Mouse (Mus musculus) limb, embryonic 11.5 days (tissue): ENCODE data around the gene Lhx6. TPM values are rescaled to one million over a fixed set of nuclear protein-coding genes. Genes with fewer than 3 reads are reported as not detected.

ENCODE experiments used
- ATAC-seq: fragments of 200-750 bp; cut with Nextera tagmentation; 2 replicates; pipeline ENCODE4 v1.8.0; 2017; ENCODE audit warnings: low read depth; ENCODE audit not compliant: insufficient number of reproducible peaks, low FRiP score, low TSS enrichment
- DNase-seq: peaks from one replicate; pipeline ENCODE4 v3.0.0-alpha.2; 2015; ENCODE audit warnings: low spot score
- H3K27ac ChIP-seq: fragments of 300-500 bp; sonication (generic); replicated peaks from 2 replicates; pipeline ENCODE4 v1.5.1; 2014; ENCODE audit warnings: low read depth, mild to moderate bottlenecking, low read length
- H3K27me3 ChIP-seq: fragments of 300-500 bp; sonication (generic); 2 replicates; pipeline ENCODE4 v1.6.1; 2014; ENCODE audit warnings: mild to moderate bottlenecking, low read length, mixed read lengths; ENCODE audit not compliant: control insufficient read depth, insufficient read depth
- H3K36me3 ChIP-seq: fragments of 300-500 bp; sonication (generic); 2 replicates; pipeline ENCODE4 v1.6.1; 2014; ENCODE audit warnings: mild to moderate bottlenecking, low read length, moderate library complexity, mixed read lengths; ENCODE audit not compliant: control insufficient read depth, insufficient read depth
- H3K4me1 ChIP-seq: fragments of 300-500 bp; sonication (generic); 2 replicates; pipeline ENCODE4 v1.6.1; 2014; ENCODE audit warnings: low read length, mixed read lengths; ENCODE audit not compliant: control insufficient read depth, insufficient read depth
- H3K4me2 ChIP-seq: fragments of 300-500 bp; sonication (generic); 2 replicates; pipeline ENCODE4 v1.6.1; 2014; ENCODE audit warnings: low read depth, mild to moderate bottlenecking, moderate library complexity; ENCODE audit not compliant: severe bottlenecking
- H3K4me3 ChIP-seq: fragments of 300-500 bp; sonication (generic); 2 replicates; pipeline ENCODE4 v1.5.1; 2014; ENCODE audit warnings: low read depth, low read length
- H3K9ac ChIP-seq: fragments of 300-500 bp; sonication (generic); 2 replicates; pipeline ENCODE4 v1.6.1; 2014; ENCODE audit warnings: mild to moderate bottlenecking, low read length
- H3K9me3 ChIP-seq: fragments of 300-500 bp; sonication (generic); 2 replicates; pipeline ENCODE4 v1.6.1; 2016; ENCODE audit warnings: low read length; ENCODE audit not compliant: control insufficient read depth
- WGBS: fragments of 180-500 bp; shearing (Covaris S2); extraction: QIAGEN DNeasy Blood & Tissue Kit; methylation state at CpG from one replicate; pipeline ENCODE4 v1.1.7; 2014; 5-methylcytosine and 5-hydroxymethylcytosine counted together
- polyA plus RNA-seq: library from polyadenylated mRNA; unstranded; fragments of >200 nt; fragmentation: Nextera tagmentation; extraction: Ambion mirVana; gene quantifications from 2 replicates; pipeline ENCODE4 v1.2.1, GENCODE M21; 2014

Gene Lhx6
- polyA plus RNA-seq, 1 experiment from 2014 or later: 0.83 TPM

GRCm38 (mm10) chr2:36061409-36061808 lies 43.8 kb downstream of the Lhx6 start:
- H3K9ac ChIP-seq: no peak overlapping the region
- no peak for ATAC-seq
- no peak overlapping the region for H3K27ac ChIP-seq

GRCm38 (mm10) chr2:36056248-36056647 lies 49.0 kb downstream of the Lhx6 start:
- Histone ChIP-seq H3K4me2 (no peak overlapping the region), H3K36me3 (no peaks in the 10 kb centered on the region), H3K9me3 (no peaks in the 10 kb centered on the region), H3K4me3 (no peak overlapping the region), H3K9ac (no peak overlapping the region; the same call in 1 of the 2 replicates), H3K27ac (no peak overlapping the region), H3K4me1 (no peaks in the 10 kb centered on the region), H3K27me3 (no peaks in the 10 kb centered on the region)
- no peak for DNase-seq
- 35% methylated on average over 3 of the region's 3 CpGs for WGBS
- ATAC-seq: no peak

More at GRCm38 (mm10) chr2:36061409-36061808, 43.8 kb downstream of the Lhx6 start:
- Histone ChIP-seq H3K4me1 (no peaks in the 10 kb centered on the region), H3K4me2 (no peak overlapping the region), H3K27me3 (no peaks in the 10 kb centered on the region), H3K4me3 (no peak overlapping the region), H3K9me3 (no peaks in the 10 kb centered on the region), H3K36me3 (no peaks in the 10 kb centered on the region)
- WGBS: 53% methylated on average over 5 of the region's 5 CpGs
- DNase-seq: no peak

DNA sequence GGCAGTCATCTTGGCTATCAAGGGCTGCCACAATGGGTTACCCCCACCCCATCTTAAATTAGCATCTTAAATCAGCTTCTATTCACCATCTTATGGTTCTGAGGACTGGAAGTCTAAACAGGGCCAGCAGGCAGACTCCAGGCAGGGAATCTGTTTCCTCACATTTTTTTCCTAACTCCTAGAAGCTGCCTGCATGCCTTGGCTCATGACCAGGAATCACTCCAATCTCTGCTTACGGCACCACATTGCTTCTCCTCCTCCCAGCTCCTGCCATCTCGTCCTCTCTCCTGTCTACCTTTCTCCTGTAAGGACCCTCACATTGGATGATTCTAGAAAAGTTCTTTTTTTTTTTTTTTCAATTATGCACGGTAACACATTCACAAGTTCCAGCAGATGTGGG lies 52.0 kb downstream of the Lhx6 start:
- peaks cover 3% of the 10 kb centered on the region for H3K4me1 ChIP-seq
- no peak overlapping the region for H3K4me3 ChIP-seq
- H3K27me3 ChIP-seq: no peaks in the 10 kb centered on the region
- no peak for ATAC-seq
- H3K9ac ChIP-seq: no peak overlapping the region
- H3K4me2 ChIP-seq: no peak overlapping the region
- no peaks in the 10 kb centered on the region for H3K36me3 ChIP-seq
- no peaks in the 10 kb centered on the region for H3K9me3 ChIP-seq
- no peak overlapping the region for H3K27ac ChIP-seq
- DNase-seq: no peak
- WGBS: 81% methylated on average over 3 of the region's 3 CpGs

DNA sequence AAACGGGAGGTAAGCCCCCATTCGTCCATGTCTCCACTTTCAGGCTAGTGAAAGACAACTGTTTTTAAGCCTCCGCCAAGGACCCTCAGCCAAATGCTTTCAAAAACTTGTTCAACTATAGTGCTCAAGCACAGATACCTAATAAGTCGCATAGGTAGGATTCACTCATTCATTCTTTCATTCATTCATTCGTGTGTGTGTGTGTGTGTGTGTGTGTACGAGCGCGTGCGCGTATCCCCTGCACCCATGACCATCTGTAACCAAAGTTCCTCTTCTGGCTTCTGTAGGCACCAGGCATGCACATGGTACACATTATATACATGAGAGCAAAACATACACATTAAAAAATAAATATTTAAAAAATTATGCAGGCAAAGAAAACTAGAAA lies 55.6 kb downstream of the Lhx6 start:
- H3K4me2 ChIP-seq: peak overlapping the region; percentile 60
- H3K27ac ChIP-seq: no peak overlapping the region
- DNase-seq (no peak), ATAC-seq (peak; percentile 19)
- H3K36me3 ChIP-seq: no peaks in the 10 kb centered on the region
- H3K4me1 ChIP-seq: peaks cover 5% of the 10 kb centered on the region
- H3K9ac ChIP-seq: no peak overlapping the region
- no peaks in the 10 kb centered on the region for H3K27me3 ChIP-seq
- no peaks in the 10 kb centered on the region for H3K9me3 ChIP-seq
- H3K4me3 ChIP-seq: peak overlapping the region; percentile 51
- 40% methylated on average over 10 of the region's 10 CpGs for WGBS

DNA sequence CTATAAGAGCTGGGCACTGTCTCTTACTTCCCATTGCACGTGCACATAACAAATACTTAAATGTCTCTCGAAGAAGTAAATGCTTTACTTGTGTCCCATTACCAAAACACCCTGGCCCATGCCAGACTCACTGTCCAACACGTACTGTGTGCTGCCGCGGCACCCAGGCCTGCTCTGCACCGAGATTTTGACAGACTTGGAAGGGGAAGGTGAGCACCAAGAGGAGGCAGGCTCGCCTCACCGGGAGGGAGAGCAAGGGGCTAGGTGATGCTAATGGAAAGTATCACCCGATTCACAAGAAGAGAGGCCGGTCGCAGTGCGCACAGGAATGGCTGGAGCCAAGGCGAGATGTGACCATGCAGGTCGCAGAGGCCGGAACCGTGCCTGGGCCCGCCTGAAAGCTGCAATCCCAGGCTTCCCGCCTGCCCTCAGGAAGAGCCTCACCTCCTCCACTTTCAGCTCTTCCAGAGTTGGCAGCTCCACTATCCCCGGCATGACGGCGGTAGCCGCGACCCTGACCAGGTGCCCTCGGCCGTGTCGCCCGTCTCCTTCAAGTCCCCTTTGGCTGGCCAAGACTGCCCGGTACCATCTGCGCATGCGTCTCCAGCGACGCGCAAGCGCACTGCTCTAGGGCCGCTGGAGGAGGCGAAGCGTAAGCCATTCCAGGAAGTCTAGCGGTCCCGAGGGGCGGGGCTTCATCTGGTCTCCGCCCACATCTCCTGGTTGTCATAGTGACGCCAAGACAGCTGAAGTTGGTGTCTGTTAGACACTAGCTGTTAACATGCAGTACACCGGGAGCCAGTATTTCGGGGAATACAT lies 56.3 kb downstream of the Lhx6 start, which contains the start of the genes Ndufa8 and Morn5:
Gene Ndufa8 (minus strand): TSS at position 659 of the 819 bp plus-strand sequence.
Gene Morn5 (plus strand): TSS at position 711 of the 819 bp plus-strand sequence.
- Histone ChIP-seq H3K4me1 (peaks cover 5% of the 10 kb centered on the region), H3K27ac (no peak within 1 kb of the TSS), H3K4me2 (peak within 1 kb of the TSS; percentile 60), H3K9me3 (no peaks in the 10 kb centered on the region), H3K27me3 (no peaks in the 10 kb centered on the region), H3K4me3 (peak within 1 kb of the TSS; percentile 51), H3K9ac (peak within 1 kb of the TSS; percentile 65), H3K36me3 (0 out of 2 replicates have a peak, but pooled peaks cover under 1% of the 10 kb centered on the region)
- DNase-seq (peak; percentile 99), ATAC-seq (peak; percentile 96)
- 2% methylated on average over 44 of the region's 44 CpGs for WGBS

DNA sequence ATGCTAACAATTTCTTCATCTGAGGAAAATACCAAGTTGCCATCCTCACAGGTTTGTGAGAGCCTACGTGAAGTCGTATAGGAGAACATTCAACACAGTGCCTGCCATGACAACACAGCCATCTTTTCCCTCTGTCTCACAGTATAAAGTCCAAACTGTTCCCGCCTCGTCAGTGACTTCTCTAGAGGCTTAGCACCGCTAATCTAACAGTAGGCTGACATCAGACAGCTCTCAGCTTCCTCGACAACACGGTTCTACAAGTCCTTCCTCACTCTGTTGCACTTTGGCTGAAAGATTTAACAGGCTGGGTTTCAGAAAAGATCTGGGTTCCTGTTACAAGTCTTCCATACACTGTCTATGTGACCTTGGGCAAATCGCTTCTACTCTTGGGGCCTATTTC lies 57.0 kb downstream of the Lhx6 start:
- 84% methylated on average over 8 of the region's 8 CpGs for WGBS
- Histone ChIP-seq H3K4me1 (peaks cover 5% of the 10 kb centered on the region), H3K4me3 (peak overlapping the region; percentile 51), H3K4me2 (peak overlapping the region; percentile 60), H3K36me3 (0 out of 2 replicates have a peak, but pooled peaks cover 2% of the 10 kb centered on the region), H3K9me3 (no peaks in the 10 kb centered on the region), H3K27me3 (no peaks in the 10 kb centered on the region), H3K9ac (peak overlapping the region; percentile 65; the same call in 1 of the 2 replicates), H3K27ac (no peak overlapping the region)
- DNase-seq: no peak
- no peak for ATAC-seq

DNA sequence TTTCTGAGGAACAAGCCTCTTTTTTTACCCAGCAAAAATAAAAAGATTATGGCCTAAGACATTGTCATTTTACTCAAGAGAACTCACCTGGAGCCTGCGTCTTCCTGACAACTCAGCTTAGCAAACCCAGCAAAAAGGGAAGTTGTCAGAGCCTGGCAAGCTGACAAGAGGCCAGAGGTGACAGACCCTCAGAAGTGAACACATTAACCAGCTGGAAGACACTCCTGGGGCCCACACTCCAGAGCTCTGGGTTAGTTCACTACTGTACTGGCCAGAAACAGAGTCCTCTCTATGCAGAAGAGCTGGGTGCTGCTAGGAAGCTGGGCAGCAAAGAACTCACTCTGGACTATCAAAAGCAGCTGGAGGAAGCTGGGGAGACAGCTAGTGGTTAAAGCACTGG lies 64.3 kb downstream of the Lhx6 start:
- no peaks in the 10 kb centered on the region for H3K9me3 ChIP-seq
- no peaks in the 10 kb centered on the region for H3K4me1 ChIP-seq
- H3K9ac ChIP-seq: no peak overlapping the region
- no peak for ATAC-seq
- H3K4me3 ChIP-seq: no peak overlapping the region
- H3K27me3 ChIP-seq: no peaks in the 10 kb centered on the region
- no peak overlapping the region for H3K4me2 ChIP-seq
- 78% methylated on average over 1 of the region's 1 CpGs for WGBS
- no peak for DNase-seq
- H3K27ac ChIP-seq: no peak overlapping the region
- peaks cover 9% of the 10 kb centered on the region; the same call in 1 of the 2 replicates for H3K36me3 ChIP-seq

- Histone ChIP-seq H3K27me3 (no peaks in the 10 kb centered on the region), H3K9ac (no peak overlapping the region), H3K4me3 (no peak overlapping the region), H3K4me2 (no peak overlapping the region), H3K27ac (no peak overlapping the region), H3K36me3 (peaks cover 9% of the 10 kb centered on the region; the same call in 1 of the 2 replicates), H3K9me3 (no peaks in the 10 kb centered on the region), H3K4me1 (no peaks in the 10 kb centered on the region)
- ATAC-seq (no peak), DNase-seq (no peak)
- 78% methylated on average over 7 of the region's 7 CpGs for WGBS
Observed at GRCm38 (mm10) chr2:36039297-36039985, 65.8 kb downstream of the Lhx6 start.
